Mouse (Mus musculus): Measurements from ENCODE around the gene Pitpnc1. TPM values are rescaled to one million over a fixed set of nuclear protein-coding genes. Genes with fewer than 3 reads are reported as not detected.
A peak's percentile ranks its signal among the peaks of the same experiment; 100 is the strongest.

Gene Pitpnc1
- total RNA-seq, 2 experiments from 2014 or later: 51.2 to 54.5 TPM

GRCm38 (mm10) chr11:107449169-107449910, 21.2 kb downstream of the Pitpnc1 start:
- intact Hi-C loops (cut with DNase I): no loop called here
- DNase-seq (ENCODE audit: low spot score in 2 of 2): no peak

- no peak for DNase-seq (ENCODE audit: low spot score in 2 of 2)
- intact Hi-C loops (cut with DNase I): no loop called here
Observed at GRCm38 (mm10) chr11:107447915-107448314, 22.6 kb downstream of the Pitpnc1 start.

- intact Hi-C loops (cut with DNase I): no loop called here
- no peak for DNase-seq (ENCODE audit: low spot score in 2 of 2)
Observed at GRCm38 (mm10) chr11:107447349-107447748, 23.1 kb downstream of the Pitpnc1 start.

GRCm38 (mm10) chr11:107446650-107447049, 23.8 kb downstream of the Pitpnc1 start:
- intact Hi-C loops (cut with DNase I): no loop called here
- DNase-seq (ENCODE audit: low spot score in 2 of 2): no peak

- intact Hi-C loops (cut with DNase I): no loop called here
- DNase-seq (ENCODE audit: low spot score in 2 of 2): no peak
Observed at GRCm38 (mm10) chr11:107445683-107446082, 24.8 kb downstream of the Pitpnc1 start.

GRCm38 (mm10) chr11:107443121-107444095, 27.1 kb downstream of the Pitpnc1 start:
- intact Hi-C loops (cut with DNase I): no loop called here
- no peak for DNase-seq (ENCODE audit: low spot score in 2 of 2)

GRCm38 (mm10) chr11:107441050-107441449, 29.4 kb downstream of the Pitpnc1 start:
- DNase-seq (ENCODE audit: low spot score in 2 of 2): no peak

GRCm38 (mm10) chr11:107438140-107438539, 32.4 kb downstream of the Pitpnc1 start:
- DNase-seq (ENCODE audit: low spot score in 2 of 2): no peak
- intact Hi-C loops (cut with DNase I): no loop called here

More at GRCm38 (mm10) chr11:107441050-107441449, 29.4 kb downstream of the Pitpnc1 start:
- intact Hi-C loops (cut with DNase I): no loop called here

- intact Hi-C loops (cut with DNase I): no loop called here
- no peak for DNase-seq (ENCODE audit: low spot score in 2 of 2)
Observed at GRCm38 (mm10) chr11:107437723-107438122, 32.8 kb downstream of the Pitpnc1 start.

GRCm38 (mm10) chr11:107435776-107436449, 34.6 kb downstream of the Pitpnc1 start:
- intact Hi-C loops (cut with DNase I): no loop called here

GRCm38 (mm10) chr11:107431197-107431965, 39.1 kb downstream of the Pitpnc1 start:
- intact Hi-C loops (cut with DNase I): no loop called here
- DNase-seq (ENCODE audit: low spot score in 2 of 2): no peak

More at GRCm38 (mm10) chr11:107435776-107436449, 34.6 kb downstream of the Pitpnc1 start:
- DNase-seq (ENCODE audit: low spot score in 2 of 2): no peak

- DNase-seq (ENCODE audit: low spot score in 2 of 2): no peak
- intact Hi-C loops (cut with DNase I): no loop called here
Observed at GRCm38 (mm10) chr11:107428011-107428410, 42.5 kb downstream of the Pitpnc1 start.

- intact Hi-C loops (cut with DNase I): no loop called here
Observed at GRCm38 (mm10) chr11:107424176-107424575, 46.3 kb downstream of the Pitpnc1 start.

GRCm38 (mm10) chr11:107422356-107422754, 48.1 kb downstream of the Pitpnc1 start:
- DNase-seq (ENCODE audit: low spot score in 2 of 2): no peak
- intact Hi-C loops (cut with DNase I): no loop called here

More at GRCm38 (mm10) chr11:107424176-107424575, 46.3 kb downstream of the Pitpnc1 start:
- no peak for DNase-seq (ENCODE audit: low spot score in 2 of 2)

- intact Hi-C loops (cut with DNase I): no loop called here
- no peak for DNase-seq (ENCODE audit: low spot score in 2 of 2)
Observed at GRCm38 (mm10) chr11:107421751-107422355, 48.6 kb downstream of the Pitpnc1 start.

- intact Hi-C loops (cut with DNase I): no loop called here
- DNase-seq (ENCODE audit: low spot score in 2 of 2): no peak
Observed at GRCm38 (mm10) chr11:107419925-107420324, 50.6 kb downstream of the Pitpnc1 start.

GRCm38 (mm10) chr11:107417041-107417583, 53.4 kb downstream of the Pitpnc1 start:
- DNase-seq (ENCODE audit: low spot score in 2 of 2): peak in 1 of 2 experiments; percentile 13

GRCm38 (mm10) chr11:107416561-107416926, 54.0 kb downstream of the Pitpnc1 start:
- no peak for DNase-seq (ENCODE audit: low spot score in 2 of 2)
- intact Hi-C loops (cut with DNase I): no loop called here

More at GRCm38 (mm10) chr11:107417041-107417583, 53.4 kb downstream of the Pitpnc1 start:
- intact Hi-C loops (cut with DNase I): no loop called here

Data from left cerebral cortex, postnatal 36 days (tissue).